Mouse (Mus musculus): ENCODE data around the gene Spef1. TPM values are rescaled to one million over a fixed set of nuclear protein-coding genes. Genes with fewer than 3 reads are reported as not detected.

Gene Spef1
- polyA plus RNA-seq, 1 experiment from 2014 or later, result 9.3 TPM

DNA sequence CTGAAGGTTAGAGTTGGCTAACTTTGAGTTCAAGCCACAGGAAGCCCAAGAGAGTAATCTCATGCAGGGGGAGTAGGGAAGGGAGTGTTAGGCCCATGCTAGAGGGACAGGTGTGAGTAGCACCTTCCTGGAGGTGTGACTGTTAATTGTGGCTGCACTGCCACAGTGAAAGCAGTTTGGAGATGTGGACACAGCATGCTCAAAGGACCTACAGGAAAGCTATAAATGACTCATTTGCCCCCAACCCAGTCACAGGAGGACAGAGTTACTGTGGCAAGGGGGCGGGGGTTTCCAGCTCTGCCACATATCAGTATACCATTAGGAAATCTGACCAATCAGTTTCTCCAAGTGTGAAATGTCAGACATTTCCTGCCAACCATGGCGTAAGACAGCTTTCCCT, 41.5 kb downstream of the Spef1 start:
- no peak for DNase-seq (ENCODE audit: low spot score)
- H3K9ac ChIP-seq (ENCODE audit: low read length), result no peak overlapping the region
- WGBS, result 90% methylated on average over 2 of the region's 2 CpGs

DNA sequence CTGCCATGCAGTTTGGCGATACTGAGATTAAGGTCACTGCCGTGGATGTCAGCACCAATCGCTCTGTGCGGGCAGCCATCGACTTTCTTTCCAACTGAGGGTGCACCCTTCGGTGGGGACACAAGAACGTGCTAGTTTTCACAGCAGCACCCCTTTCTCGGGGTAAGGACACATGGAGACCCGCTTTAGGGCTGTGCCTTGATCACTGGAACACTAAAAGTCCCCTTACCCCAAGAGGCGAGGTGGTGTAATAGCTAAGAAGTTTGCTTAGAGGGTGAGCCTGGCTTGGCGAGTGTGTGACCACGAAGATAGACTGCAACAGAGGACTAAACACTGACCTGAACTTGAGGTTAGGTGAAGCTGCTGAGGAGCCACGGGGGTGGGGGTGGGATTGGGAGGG, 42.0 kb downstream of the Spef1 start:
- no peak overlapping the region for H3K9ac ChIP-seq (ENCODE audit: low read length)

More for the DNA sequence above, 41.5 kb downstream of the Spef1 start:
- no peaks in the 10 kb centered on the region for H3K27me3 ChIP-seq (ENCODE audit: control insufficient read depth, insufficient read depth, low read length)
- ATAC-seq (replicated peaks; ENCODE audit: low FRiP score), result no peak
- no peak overlapping the region for H3K4me3 ChIP-seq (ENCODE audit: low read depth, low read length)
- no peaks in the 10 kb centered on the region for H3K9me3 ChIP-seq (ENCODE audit: control insufficient read depth, low read length)
- no peak overlapping the region for H3K27ac ChIP-seq (ENCODE audit: low read depth, low read length)
- H3K4me1 ChIP-seq (replicated peaks; ENCODE audit: control insufficient read depth, insufficient read depth, low read length), result no peaks in the 10 kb centered on the region
- H3K36me3 ChIP-seq (ENCODE audit: control insufficient read depth, insufficient read depth, low read length), result peaks cover 12% of the 10 kb centered on the region; the same call in 1 of the 2 replicates
- no peak overlapping the region for H3K4me2 ChIP-seq (ENCODE audit: low read depth, low read length, severe bottlenecking)

DNA sequence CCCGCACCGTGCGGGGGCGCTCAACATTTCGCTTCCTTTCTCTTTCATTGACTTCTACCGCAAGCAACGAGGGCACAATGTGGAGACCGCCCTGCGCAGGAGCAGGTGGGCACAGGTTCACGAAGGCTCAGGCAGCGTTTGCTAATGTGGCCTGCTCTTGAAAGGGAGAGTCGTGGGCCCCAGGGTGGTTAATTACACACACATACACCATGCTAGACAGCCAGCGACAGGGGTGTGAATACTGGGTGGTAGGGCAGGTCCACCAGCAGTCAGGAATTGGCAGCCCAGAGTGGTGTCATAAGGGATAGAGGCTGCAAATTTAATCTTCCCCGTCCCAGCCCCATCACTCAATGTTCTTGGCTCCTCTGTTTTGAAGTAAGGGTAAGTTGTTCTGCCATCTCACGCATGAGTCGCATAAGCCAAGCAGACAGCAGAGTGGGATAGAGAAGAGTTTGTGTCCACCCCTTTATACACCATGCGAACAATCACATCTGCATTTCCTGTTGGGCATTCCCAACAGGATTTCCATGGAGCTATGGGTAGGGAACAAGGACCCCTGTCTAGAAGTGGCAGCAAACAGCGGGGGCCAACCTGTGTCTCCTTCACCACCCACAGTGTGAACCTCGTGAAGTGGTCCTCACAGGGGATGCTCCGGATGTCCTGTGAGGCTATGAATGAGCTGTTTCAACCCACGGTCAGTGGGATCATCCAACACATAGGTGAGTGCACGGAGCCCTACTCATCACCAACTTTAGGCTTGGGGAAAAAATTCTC, 43.9 kb downstream of the Spef1 start:
- H3K9me3 ChIP-seq (ENCODE audit: control insufficient read depth, low read length), result no peaks in the 10 kb centered on the region
- H3K9ac ChIP-seq (ENCODE audit: low read length), result no peak overlapping the region
- no peaks in the 10 kb centered on the region for H3K4me1 ChIP-seq (replicated peaks; ENCODE audit: control insufficient read depth, insufficient read depth, low read length)
- no peak overlapping the region for H3K4me2 ChIP-seq (ENCODE audit: low read depth, low read length, severe bottlenecking)
- DNase-seq (ENCODE audit: low spot score) (no peak), ATAC-seq (replicated peaks; ENCODE audit: low FRiP score) (no peak; the same call in 1 of the 2 replicates)
- peaks cover 5% of the 10 kb centered on the region; the same call in 1 of the 2 replicates for H3K36me3 ChIP-seq (ENCODE audit: control insufficient read depth, insufficient read depth, low read length)
- WGBS, result 67% methylated on average over 22 of the region's 22 CpGs
- H3K27me3 ChIP-seq (ENCODE audit: control insufficient read depth, insufficient read depth, low read length), result no peaks in the 10 kb centered on the region
- H3K4me3 ChIP-seq (ENCODE audit: low read depth, low read length), result no peak overlapping the region
- H3K27ac ChIP-seq (ENCODE audit: low read depth, low read length), result no peak overlapping the region

More for the DNA sequence above, 42.0 kb downstream of the Spef1 start:
- H3K4me2 ChIP-seq (ENCODE audit: low read depth, low read length, severe bottlenecking), result no peak overlapping the region
- H3K27ac ChIP-seq (ENCODE audit: low read depth, low read length), result no peak overlapping the region
- H3K27me3 ChIP-seq (ENCODE audit: control insufficient read depth, insufficient read depth, low read length), result no peaks in the 10 kb centered on the region
- no peak for DNase-seq (ENCODE audit: low spot score)
- ATAC-seq (replicated peaks; ENCODE audit: low FRiP score), result no peak
- H3K9me3 ChIP-seq (ENCODE audit: control insufficient read depth, low read length), result no peaks in the 10 kb centered on the region
- H3K36me3 ChIP-seq (ENCODE audit: control insufficient read depth, insufficient read depth, low read length), result peaks cover 12% of the 10 kb centered on the region; the same call in 1 of the 2 replicates
- no peak overlapping the region for H3K4me3 ChIP-seq (ENCODE audit: low read depth, low read length)
- no peaks in the 10 kb centered on the region for H3K4me1 ChIP-seq (replicated peaks; ENCODE audit: control insufficient read depth, insufficient read depth, low read length)
- WGBS, result 70% methylated on average over 13 of the region's 13 CpGs

DNA sequence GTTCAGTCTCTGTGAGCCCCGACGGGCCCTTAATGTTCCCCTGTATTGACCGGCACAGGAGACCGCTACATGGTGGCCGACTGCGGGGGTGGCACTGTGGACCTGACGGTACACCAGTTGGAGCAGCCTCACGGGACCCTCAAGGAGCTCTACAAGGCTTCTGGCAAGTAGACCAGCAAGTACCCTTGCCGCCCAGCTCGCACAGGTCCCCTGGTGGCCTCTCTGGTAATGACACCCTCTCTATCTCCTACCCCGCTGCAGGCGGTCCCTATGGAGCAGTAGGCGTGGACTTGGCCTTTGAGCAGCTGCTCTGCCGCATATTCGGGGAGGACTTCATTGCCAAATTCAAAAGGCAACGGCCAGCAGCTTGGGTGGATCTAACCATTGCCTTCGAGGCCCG, 44.5 kb downstream of the Spef1 start:
- Histone ChIP-seq H3K4me3 (ENCODE audit: low read depth, low read length) (no peak overlapping the region), H3K4me1 (replicated peaks; ENCODE audit: control insufficient read depth, insufficient read depth, low read length) (no peaks in the 10 kb centered on the region), H3K9me3 (ENCODE audit: control insufficient read depth, low read length) (no peaks in the 10 kb centered on the region), H3K4me2 (ENCODE audit: low read depth, low read length, severe bottlenecking) (no peak overlapping the region), H3K27me3 (ENCODE audit: control insufficient read depth, insufficient read depth, low read length) (no peaks in the 10 kb centered on the region), H3K27ac (ENCODE audit: low read depth, low read length) (no peak overlapping the region), H3K36me3 (ENCODE audit: control insufficient read depth, insufficient read depth, low read length) (peaks cover 3% of the 10 kb centered on the region; the same call in 1 of the 2 replicates), H3K9ac (ENCODE audit: low read length) (no peak overlapping the region)
- DNase-seq (ENCODE audit: low spot score), result peak; percentile 84
- 36% methylated on average over 18 of the region's 18 CpGs for WGBS
- peak; percentile 32; the same call in 1 of the 2 replicates for ATAC-seq (replicated peaks; ENCODE audit: low FRiP score)

DNA sequence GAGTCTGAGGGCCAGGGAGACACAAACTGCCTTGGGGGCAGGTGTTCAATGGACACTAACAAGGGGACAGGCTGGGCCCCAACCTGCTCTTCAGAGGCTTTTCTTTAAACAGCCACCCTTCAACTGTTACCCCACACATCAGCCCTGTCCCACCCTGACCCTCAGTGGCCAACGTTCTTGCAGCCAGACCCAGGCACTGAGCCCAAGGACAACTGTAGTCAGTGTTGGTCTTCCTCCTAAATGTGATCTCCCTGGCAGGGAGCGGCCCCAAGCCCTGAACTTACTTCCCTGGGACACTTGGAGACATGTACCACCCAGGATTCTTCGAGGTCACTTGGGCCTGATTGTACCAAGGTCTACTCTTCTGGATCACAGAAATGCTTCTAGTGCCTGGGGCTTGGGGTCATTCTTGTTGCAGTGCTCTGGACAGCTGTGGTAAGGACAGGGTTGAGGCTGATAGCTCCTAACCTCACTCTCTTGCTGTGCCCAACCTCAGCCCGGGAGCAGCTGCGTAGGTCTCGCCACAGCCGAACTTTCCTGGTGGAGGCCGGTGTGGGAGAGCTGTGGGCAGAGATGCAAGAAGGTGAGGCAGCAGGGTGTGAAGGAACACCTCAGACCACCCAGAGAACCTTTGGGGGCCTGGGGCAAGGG, 45.6 kb downstream of the Spef1 start:
- no peak for ATAC-seq (replicated peaks; ENCODE audit: low FRiP score)
- H3K36me3 ChIP-seq (ENCODE audit: control insufficient read depth, insufficient read depth, low read length), result no peaks in the 10 kb centered on the region; the same call in 1 of the 2 replicates

DNA sequence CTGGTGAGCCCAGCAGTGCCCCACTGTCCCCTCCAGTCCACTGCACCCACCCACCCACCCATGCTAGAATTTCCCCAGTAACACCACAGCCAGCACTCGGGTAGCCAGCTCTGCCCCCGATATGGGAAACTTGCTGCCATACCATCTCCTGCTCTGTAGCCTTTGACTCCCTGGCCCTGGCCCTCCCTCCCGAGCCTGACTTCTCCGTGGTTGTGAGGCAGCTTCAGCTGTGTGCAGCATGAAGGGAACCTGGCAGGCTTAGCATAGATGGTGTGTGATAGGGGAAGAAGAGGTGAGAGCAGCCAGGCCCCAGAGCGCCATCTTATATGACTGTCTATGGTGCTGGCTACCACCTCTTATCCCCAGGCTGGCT, 46.6 kb downstream of the Spef1 start:
- no peaks in the 10 kb centered on the region; the same call in 1 of the 2 replicates for H3K36me3 ChIP-seq (ENCODE audit: control insufficient read depth, insufficient read depth, low read length)
- no peak for DNase-seq (ENCODE audit: low spot score)
- no peak overlapping the region for H3K9ac ChIP-seq (ENCODE audit: low read length)
- H3K9me3 ChIP-seq (ENCODE audit: control insufficient read depth, low read length), result no peaks in the 10 kb centered on the region
- no peak overlapping the region for H3K27ac ChIP-seq (ENCODE audit: low read depth, low read length)
- no peak for ATAC-seq (replicated peaks; ENCODE audit: low FRiP score)
- no peak overlapping the region for H3K4me2 ChIP-seq (ENCODE audit: low read depth, low read length, severe bottlenecking)
- no peaks in the 10 kb centered on the region for H3K27me3 ChIP-seq (ENCODE audit: control insufficient read depth, insufficient read depth, low read length)
- no peak overlapping the region for H3K4me3 ChIP-seq (ENCODE audit: low read depth, low read length)
- 79% methylated on average over 5 of the region's 5 CpGs for WGBS
- H3K4me1 ChIP-seq (replicated peaks; ENCODE audit: control insufficient read depth, insufficient read depth, low read length), result no peaks in the 10 kb centered on the region

More for the DNA sequence above, 45.6 kb downstream of the Spef1 start:
- no peak overlapping the region for H3K27ac ChIP-seq (ENCODE audit: low read depth, low read length)
- WGBS, result 96% methylated on average over 8 of the region's 8 CpGs
- no peak overlapping the region for H3K9ac ChIP-seq (ENCODE audit: low read length)
- H3K4me2 ChIP-seq (ENCODE audit: low read depth, low read length, severe bottlenecking), result no peak overlapping the region
- H3K27me3 ChIP-seq (ENCODE audit: control insufficient read depth, insufficient read depth, low read length), result no peaks in the 10 kb centered on the region
- DNase-seq (ENCODE audit: low spot score), result no peak
- no peak overlapping the region for H3K4me3 ChIP-seq (ENCODE audit: low read depth, low read length)
- no peaks in the 10 kb centered on the region for H3K9me3 ChIP-seq (ENCODE audit: control insufficient read depth, low read length)
- H3K4me1 ChIP-seq (replicated peaks; ENCODE audit: control insufficient read depth, insufficient read depth, low read length), result no peaks in the 10 kb centered on the region

DNA sequence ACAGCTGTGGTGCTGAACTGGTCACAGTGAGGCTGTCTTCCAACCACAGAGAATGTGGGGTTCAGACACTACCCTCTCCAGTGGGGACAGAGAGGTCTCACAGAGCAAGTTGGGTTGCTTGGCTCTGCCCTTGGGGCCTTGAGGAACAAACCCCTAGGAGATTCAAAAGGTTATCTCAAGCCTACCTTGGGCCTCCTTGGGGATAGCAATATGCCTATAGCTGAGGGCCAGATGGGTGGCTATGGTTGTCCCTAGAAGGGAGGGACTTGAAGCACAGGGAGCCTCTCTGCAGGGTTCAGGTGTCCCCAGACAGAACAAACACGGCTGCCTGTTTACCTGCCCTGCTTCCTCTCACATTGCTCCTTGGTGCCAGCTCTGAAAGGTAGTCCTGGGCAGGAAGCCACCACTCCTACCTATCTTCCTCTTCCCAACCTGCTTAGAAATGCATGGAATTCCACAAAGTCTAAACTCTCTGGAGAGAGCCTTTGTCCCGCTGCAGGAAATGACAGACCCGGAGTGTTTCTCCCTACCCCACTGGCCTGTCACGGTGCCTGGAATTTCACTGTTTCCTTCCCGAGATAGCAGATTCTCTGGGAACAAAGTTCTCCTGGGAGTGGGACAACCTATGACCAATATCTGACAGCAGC, 47.1 kb downstream of the Spef1 start:
- WGBS, result 63% methylated on average over 5 of the region's 5 CpGs
- H3K4me1 ChIP-seq (replicated peaks; ENCODE audit: control insufficient read depth, insufficient read depth, low read length), result no peaks in the 10 kb centered on the region
- no peak overlapping the region for H3K4me2 ChIP-seq (ENCODE audit: low read depth, low read length, severe bottlenecking)
- no peak overlapping the region for H3K4me3 ChIP-seq (ENCODE audit: low read depth, low read length)
- no peaks in the 10 kb centered on the region; the same call in 1 of the 2 replicates for H3K36me3 ChIP-seq (ENCODE audit: control insufficient read depth, insufficient read depth, low read length)
- no peaks in the 10 kb centered on the region for H3K9me3 ChIP-seq (ENCODE audit: control insufficient read depth, low read length)
- no peaks in the 10 kb centered on the region for H3K27me3 ChIP-seq (ENCODE audit: control insufficient read depth, insufficient read depth, low read length)
- H3K27ac ChIP-seq (ENCODE audit: low read depth, low read length), result no peak overlapping the region
- H3K9ac ChIP-seq (ENCODE audit: low read length), result no peak overlapping the region
- ATAC-seq (replicated peaks; ENCODE audit: low FRiP score), result no peak
- DNase-seq (ENCODE audit: low spot score), result no peak

DNA sequence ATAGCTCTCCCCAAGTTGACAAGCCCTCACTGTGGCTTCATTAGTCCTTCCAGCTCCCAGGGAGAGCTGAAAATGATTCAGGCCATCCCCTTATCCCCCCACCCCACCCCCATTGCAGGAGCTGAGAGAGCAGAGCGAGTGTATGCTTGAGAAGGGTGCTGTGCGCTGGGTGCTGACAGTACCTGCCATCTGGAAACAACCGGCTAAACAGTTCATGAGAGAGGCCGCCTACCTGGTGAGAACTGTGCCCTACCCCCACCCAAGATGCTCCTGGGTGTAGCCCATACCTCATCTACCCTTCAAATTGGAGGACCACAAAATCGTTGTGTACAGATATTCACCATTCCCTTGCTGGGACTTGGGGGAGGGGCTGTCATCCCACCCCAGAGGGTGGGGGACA, 47.8 kb downstream of the Spef1 start:
- no peak overlapping the region for H3K4me3 ChIP-seq (ENCODE audit: low read depth, low read length)
- no peak for DNase-seq (ENCODE audit: low spot score)
- H3K9ac ChIP-seq (ENCODE audit: low read length), result no peak overlapping the region

More for the DNA sequence above, 47.8 kb downstream of the Spef1 start:
- no peaks in the 10 kb centered on the region for H3K4me1 ChIP-seq (replicated peaks; ENCODE audit: control insufficient read depth, insufficient read depth, low read length)
- WGBS, result 86% methylated on average over 5 of the region's 5 CpGs
- no peak for ATAC-seq (replicated peaks; ENCODE audit: low FRiP score)
- H3K27ac ChIP-seq (ENCODE audit: low read depth, low read length), result no peak overlapping the region
- H3K27me3 ChIP-seq (ENCODE audit: control insufficient read depth, insufficient read depth, low read length), result no peaks in the 10 kb centered on the region
- no peak overlapping the region for H3K4me2 ChIP-seq (ENCODE audit: low read depth, low read length, severe bottlenecking)
- H3K9me3 ChIP-seq (ENCODE audit: control insufficient read depth, low read length), result no peaks in the 10 kb centered on the region
- no peaks in the 10 kb centered on the region; the same call in 1 of the 2 replicates for H3K36me3 ChIP-seq (ENCODE audit: control insufficient read depth, insufficient read depth, low read length)

Measured in forebrain, embryonic 11.5 days (tissue).